Mouse (Mus musculus) liver, postnatal 0 days (tissue): Measurements from ENCODE around the gene Gpatch2l. TPM values are rescaled to one million over a fixed set of nuclear protein-coding genes. Genes with fewer than 3 reads are reported as not detected.

Experiments used
- ATAC-seq: fragments of 200-750 bp; cut with Nextera tagmentation; 2 replicates; pipeline ENCODE4 v1.8.0; 2017; ENCODE audit warnings: mild to moderate bottlenecking, moderate library complexity
- DNase-seq: peaks from one replicate; pipeline ENCODE4 v3.0.0-alpha.2; 2016
- H3K27ac ChIP-seq: fragments of 300-500 bp; sonication (generic); 2 replicates; pipeline ENCODE4 v1.5.1; 2014; ENCODE audit warnings: antibody characterized with exemption, moderate library complexity, mild to moderate bottlenecking, low read depth
- H3K27me3 ChIP-seq: fragments of 300-500 bp; sonication (generic); 2 replicates; pipeline ENCODE4 v1.6.1; 2014; ENCODE audit warnings: low read length, control low read depth, mixed read lengths; ENCODE audit not compliant: insufficient read depth
- H3K36me3 ChIP-seq: fragments of 300-500 bp; sonication (generic); replicated peaks from 2 replicates; pipeline ENCODE4 v1.6.1; 2014; ENCODE audit warnings: mild to moderate bottlenecking, control low read depth, low read length, moderate library complexity, mixed read lengths; ENCODE audit not compliant: insufficient read depth
- H3K4me1 ChIP-seq: fragments of 300-500 bp; sonication (generic); 2 replicates; pipeline ENCODE4 v1.6.1; 2014; ENCODE audit warnings: antibody characterized with exemption, mild to moderate bottlenecking, control low read depth; ENCODE audit not compliant: insufficient read depth
- H3K4me2 ChIP-seq: fragments of 300-500 bp; sonication (generic); 2 replicates; pipeline ENCODE4 v1.6.1; 2014; ENCODE audit warnings: low read depth, mild to moderate bottlenecking, low read length, moderate library complexity, mixed read lengths
- H3K4me3 ChIP-seq: fragments of 300-500 bp; sonication (generic); 2 replicates; pipeline ENCODE4 v1.5.1; 2014; ENCODE audit warnings: low read depth, low read length
- H3K9ac ChIP-seq: fragments of 300-500 bp; sonication (generic); replicated peaks from 2 replicates; pipeline ENCODE4 v1.6.1; 2014; ENCODE audit warnings: mild to moderate bottlenecking, moderate library complexity
- H3K9me3 ChIP-seq: fragments of 300-500 bp; sonication (generic); 2 replicates; pipeline ENCODE4 v1.6.1; 2016; ENCODE audit warnings: mild to moderate bottlenecking, control low read depth, low read length, mixed read lengths
- CTCF ChIP-seq: sonication (generic); IDR thresholded peaks from 2 replicates; pipeline ENCODE4 v1.5.1; 2016; ENCODE audit warnings: antibody characterized with exemption, low read depth
- EP300 ChIP-seq: IDR thresholded peaks from 2 replicates; pipeline ENCODE4 v1.6.1; 2016; ENCODE audit warnings: antibody characterized with exemption, low read depth, mild to moderate bottlenecking
- WGBS: fragments of 180-500 bp; shearing (Covaris S2); extraction: QIAGEN DNeasy Blood & Tissue Kit; methylation state at CpG from one replicate; pipeline ENCODE4 v1.1.7; 2014; ENCODE audit not compliant: insufficient replicate concordance; 5-methylcytosine and 5-hydroxymethylcytosine counted together
- polyA plus RNA-seq: library from polyadenylated mRNA; unstranded; fragments of >200 nt; fragmentation: Nextera tagmentation; extraction: Ambion mirVana; gene quantifications from 2 replicates; pipeline ENCODE4 v1.2.1, GENCODE M21; 2015

Gpatch2l gene
- polyA plus RNA-seq, 1 experiment from 2014 or later: 5.5 TPM

DNA sequence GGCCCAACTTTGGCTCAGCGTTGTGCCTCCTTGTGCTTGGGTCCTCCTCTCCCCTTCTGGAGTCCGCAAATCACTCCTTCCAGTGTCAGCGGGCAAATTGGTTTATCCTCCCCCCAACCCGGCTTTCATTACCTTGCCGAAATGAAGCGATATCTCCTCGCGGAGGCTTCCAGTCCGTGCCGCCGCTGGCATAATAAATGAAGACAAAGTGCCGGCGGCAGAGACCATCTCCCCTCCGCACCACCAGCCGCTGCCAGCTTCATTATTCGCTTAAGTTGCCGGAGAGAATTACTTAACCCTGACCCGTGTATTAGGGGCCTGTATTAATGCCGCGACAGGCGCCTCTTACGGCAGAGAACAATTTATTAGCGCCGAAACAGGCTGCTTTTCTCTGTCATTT lies 27.5 kb upstream of the Gpatch2l start:
- Histone ChIP-seq H3K27ac (no peak overlapping the region), H3K36me3 (no peaks in the 10 kb centered on the region), H3K9ac (no peak overlapping the region), H3K9me3 (no peaks in the 10 kb centered on the region), H3K27me3 (peaks cover 66% of the 10 kb centered on the region), H3K4me2 (no peak overlapping the region), H3K4me1 (no peaks in the 10 kb centered on the region; the same call in 1 of the 2 replicates), H3K4me3 (no peak overlapping the region)
- no peak for DNase-seq
- ATAC-seq: no peak
- WGBS: 20% methylated on average over 24 of the region's 24 CpGs
- TF ChIP-seq CTCF (no peak), EP300 (no peak)

DNA sequence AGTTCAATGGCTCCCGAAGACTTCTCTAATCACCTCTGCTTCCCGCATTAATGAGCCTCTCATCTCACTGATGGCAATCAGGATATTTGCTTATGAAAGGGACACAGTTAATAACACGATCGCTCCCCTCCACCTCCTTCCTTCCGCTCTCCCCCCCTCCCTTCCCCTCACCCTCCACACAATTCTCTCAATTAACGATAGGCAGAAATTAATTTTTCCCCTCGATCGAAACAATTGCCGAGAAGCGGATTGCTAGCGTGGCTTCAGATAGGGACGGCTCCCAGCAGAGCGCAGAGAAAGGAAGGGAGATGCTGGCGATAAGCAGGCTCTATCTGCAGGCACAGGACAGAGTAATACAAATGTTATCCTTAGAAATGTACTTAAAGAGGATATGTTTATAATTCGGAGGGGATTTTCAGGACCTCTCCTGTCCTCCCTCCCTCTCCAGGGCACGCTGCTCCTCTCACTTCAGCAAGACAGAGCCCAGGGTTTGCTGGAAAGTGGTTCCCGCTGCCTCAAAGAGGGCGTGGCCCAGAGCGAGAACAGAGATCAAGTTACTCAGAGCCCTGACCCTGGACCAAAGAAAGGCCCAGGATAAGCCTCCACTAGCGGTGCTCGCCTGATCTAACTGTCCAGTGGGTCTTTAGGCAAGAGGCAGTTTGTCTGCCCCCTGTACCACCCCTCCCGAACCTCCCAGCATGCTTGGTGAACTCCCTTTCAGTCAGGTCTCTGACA lies 24.8 kb upstream of the Gpatch2l start:
- Histone ChIP-seq H3K27me3 (peaks cover 67% of the 10 kb centered on the region), H3K9me3 (no peaks in the 10 kb centered on the region), H3K9ac (no peak overlapping the region), H3K36me3 (no peaks in the 10 kb centered on the region), H3K4me3 (no peak overlapping the region), H3K4me1 (peaks cover 5% of the 10 kb centered on the region; the same call in 1 of the 2 replicates), H3K4me2 (no peak overlapping the region), H3K27ac (no peak overlapping the region)
- WGBS: 4% methylated on average over 22 of the region's 22 CpGs
- ATAC-seq: no peak
- no peak for TF ChIP-seq EP300
- TF ChIP-seq CTCF: no peak
- no peak for DNase-seq

DNA sequence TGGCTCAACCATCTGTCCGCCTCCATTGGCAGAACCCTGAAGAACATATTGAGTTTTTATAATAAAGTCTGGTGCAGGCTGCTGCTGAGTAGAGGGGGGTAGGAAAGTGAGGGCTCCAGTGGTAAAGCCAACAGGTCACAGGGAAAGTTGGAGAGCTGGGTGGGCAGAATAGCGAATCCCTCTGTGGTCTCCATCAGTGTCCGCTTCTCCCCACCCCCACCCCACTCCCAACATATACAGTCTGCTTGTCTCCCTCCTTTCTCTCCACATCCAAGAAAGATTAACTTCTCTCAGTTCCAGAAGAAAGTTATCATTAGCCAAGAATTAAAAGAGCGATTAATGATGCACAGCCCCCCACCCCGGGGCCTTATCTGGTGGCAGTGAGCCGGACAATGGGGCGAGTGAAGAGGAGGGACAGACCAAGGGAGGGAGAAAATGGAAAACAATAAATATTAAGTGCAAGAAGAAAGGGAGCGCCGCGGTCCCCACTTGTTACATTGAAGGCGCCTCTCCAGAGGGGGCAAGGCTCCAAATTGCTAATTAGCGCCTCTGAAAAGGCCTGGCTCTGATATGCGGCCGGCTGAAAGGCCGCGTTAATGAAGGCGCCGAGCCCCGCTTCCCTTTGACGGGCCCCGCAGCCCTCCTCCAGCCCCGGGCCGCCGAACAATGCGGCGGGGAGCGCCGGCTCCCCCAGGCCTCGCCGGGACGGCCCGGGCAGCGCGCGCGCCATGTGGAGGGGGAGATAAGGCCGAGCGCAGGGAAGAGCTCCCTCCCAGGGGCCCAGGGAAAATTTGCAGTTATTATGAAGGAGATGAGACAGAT lies 21.2 kb upstream of the Gpatch2l start:
- peak; percentile 58 for DNase-seq

DNA sequence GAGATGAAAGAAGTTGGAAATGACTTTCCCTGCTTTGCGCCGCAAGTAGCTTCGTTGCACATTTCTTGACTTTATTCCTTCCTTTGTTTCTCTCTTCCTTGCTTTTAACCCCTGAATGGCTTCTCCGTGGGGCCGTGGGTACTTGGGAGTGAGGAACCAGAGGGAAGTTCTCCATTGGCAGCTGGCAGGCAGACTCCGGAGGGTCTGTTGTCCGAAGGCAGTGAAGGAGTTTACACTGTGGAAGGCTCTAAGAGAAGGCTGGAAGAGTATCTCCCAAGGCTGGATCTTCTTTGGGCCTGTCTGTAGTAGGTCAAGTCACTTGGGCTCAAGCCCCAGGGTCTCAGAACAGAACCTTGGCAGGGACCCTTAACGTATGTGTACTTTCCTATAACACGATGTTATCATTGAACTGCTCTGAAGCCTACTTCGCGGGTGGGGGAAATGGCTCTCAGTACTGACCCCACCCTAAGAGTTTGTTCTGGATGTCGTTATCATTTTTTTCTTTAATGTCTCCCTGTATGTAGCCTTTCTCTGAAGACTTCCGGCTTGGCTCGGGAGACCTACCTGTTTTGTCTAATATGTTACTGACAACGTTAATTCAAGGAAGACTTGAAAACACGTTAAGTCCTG lies 20.5 kb upstream of the Gpatch2l start:
- H3K4me2 ChIP-seq: peak overlapping the region; percentile 69
- H3K27me3 ChIP-seq: peaks cover 34% of the 10 kb centered on the region
- no peaks in the 10 kb centered on the region for H3K36me3 ChIP-seq
- TF ChIP-seq EP300: no peak
- TF ChIP-seq CTCF: no peak
- peak overlapping the region; percentile 34; the same call in 1 of the 2 replicates for H3K27ac ChIP-seq
- peak overlapping the region; percentile 20; the same call in 1 of the 2 replicates for H3K4me3 ChIP-seq
- no peak overlapping the region for H3K9ac ChIP-seq
- DNase-seq (no peak), ATAC-seq (0 out of 2 replicates have a peak, but pooled peaks have one; percentile 27)
- 41% methylated on average over 16 of the region's 16 CpGs for WGBS
- no peaks in the 10 kb centered on the region for H3K9me3 ChIP-seq
- H3K4me1 ChIP-seq: peaks cover 5% of the 10 kb centered on the region; the same call in 1 of the 2 replicates

More for the DNA sequence above, 21.2 kb upstream of the Gpatch2l start:
- TF ChIP-seq EP300 (no peak), CTCF (no peak)
- ATAC-seq: peak; percentile 90
- Histone ChIP-seq H3K27ac (no peak overlapping the region), H3K4me1 (peaks cover 5% of the 10 kb centered on the region; the same call in 1 of the 2 replicates), H3K36me3 (no peaks in the 10 kb centered on the region), H3K9ac (peak overlapping the region; percentile 34), H3K9me3 (no peaks in the 10 kb centered on the region), H3K4me3 (peak overlapping the region; percentile 20), H3K4me2 (peak overlapping the region; percentile 69), H3K27me3 (peaks cover 40% of the 10 kb centered on the region)
- WGBS: 9% methylated on average over 37 of the region's 38 CpGs

DNA sequence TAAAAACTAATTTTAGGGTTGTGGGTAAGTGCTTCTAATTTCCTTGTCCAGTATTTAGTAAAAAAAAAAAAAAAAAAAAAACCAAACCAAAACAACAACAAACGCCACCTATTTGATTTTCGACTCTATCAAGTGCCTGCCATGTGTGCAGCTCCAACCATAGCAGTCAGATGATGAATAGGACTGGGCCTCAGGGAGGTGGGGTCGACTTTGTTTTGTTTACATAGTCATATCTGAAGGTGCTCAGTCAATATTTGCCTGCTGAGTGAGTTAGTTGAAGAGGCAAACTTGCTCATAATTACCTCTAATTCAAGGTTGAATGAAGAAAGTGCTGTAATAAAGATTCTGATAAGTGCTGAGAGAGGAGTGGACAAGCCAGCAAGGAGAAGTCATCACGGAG lies 7.4 kb upstream of the Gpatch2l start:
- Histone ChIP-seq H3K9me3 (no peaks in the 10 kb centered on the region), H3K4me1 (no peaks in the 10 kb centered on the region), H3K9ac (no peak overlapping the region), H3K27me3 (no peaks in the 10 kb centered on the region), H3K36me3 (no peaks in the 10 kb centered on the region), H3K4me2 (no peak overlapping the region), H3K4me3 (no peak overlapping the region), H3K27ac (no peak overlapping the region)
- WGBS: 50% methylated on average over 4 of the region's 4 CpGs
- no peak for DNase-seq
- TF ChIP-seq EP300 (no peak), CTCF (no peak)
- ATAC-seq: no peak

DNA sequence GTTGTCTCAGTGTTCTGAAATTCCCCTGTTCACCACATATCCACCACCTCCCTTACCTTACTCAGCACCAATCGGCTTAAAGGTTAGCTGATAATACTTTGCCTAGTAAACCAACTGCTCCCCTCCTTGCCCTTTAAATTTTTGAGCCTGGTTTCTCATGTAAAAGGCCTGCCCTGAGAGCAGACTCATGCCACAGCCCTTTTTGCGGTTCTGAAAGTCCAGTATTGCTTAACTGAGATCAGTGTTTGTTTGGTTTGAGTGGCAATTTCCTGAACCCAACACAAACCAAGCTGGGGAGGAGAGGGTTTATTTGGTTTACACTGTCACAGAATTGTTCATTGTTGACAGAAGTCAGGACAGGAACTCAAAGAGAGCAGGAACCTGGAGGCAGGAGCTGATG lies 2.9 kb upstream of the Gpatch2l start:
- Histone ChIP-seq H3K9me3 (no peaks in the 10 kb centered on the region), H3K27ac (no peak overlapping the region), H3K9ac (no peak overlapping the region), H3K4me1 (peaks cover 3% of the 10 kb centered on the region; the same call in 1 of the 2 replicates), H3K36me3 (no peaks in the 10 kb centered on the region), H3K4me3 (no peak overlapping the region), H3K27me3 (no peaks in the 10 kb centered on the region), H3K4me2 (no peak overlapping the region)
- DNase-seq: no peak
- TF ChIP-seq EP300 (no peak), CTCF (no peak)
- 47% methylated on average over 2 of the region's 2 CpGs for WGBS
- ATAC-seq: no peak
